Mouse (Mus musculus) limb, embryonic 15.5 days (tissue): ENCODE measurements at regions not wholly inside any gene's neighbourhood (a gene's known extent, or its start where the extent isn't known, plus 50 kb on each side); places are given as distances from the start of the nearest gene placed in this dataset.
A peak's percentile ranks its signal among the peaks of the same experiment; 100 is the strongest.

ENCODE experiments used
- ATAC-seq: fragments of 200-750 bp; cut with Nextera tagmentation; 2 replicates; pipeline ENCODE4 v1.8.0; 2017; ENCODE audit warnings: low read depth, moderate TSS enrichment; ENCODE audit not compliant: insufficient number of reproducible peaks, low FRiP score, low TSS enrichment
- H3K27ac ChIP-seq: fragments of 300-500 bp; sonication (generic); 2 replicates; pipeline ENCODE4 v1.5.1; 2015; ENCODE audit warnings: moderate library complexity, mild to moderate bottlenecking, inconsistent platforms
- H3K27me3 ChIP-seq: fragments of 300-500 bp; sonication (generic); 2 replicates; pipeline ENCODE4 v1.6.1; 2015; ENCODE audit warnings: inconsistent platforms
- H3K36me3 ChIP-seq: fragments of 300-500 bp; sonication (generic); 2 replicates; pipeline ENCODE4 v1.6.1; 2015; ENCODE audit warnings: inconsistent platforms
- H3K4me1 ChIP-seq: fragments of 300-500 bp; sonication (generic); 2 replicates; pipeline ENCODE4 v1.6.1; 2015; ENCODE audit warnings: inconsistent platforms
- H3K4me2 ChIP-seq: fragments of 300-500 bp; sonication (generic); 2 replicates; pipeline ENCODE4 v1.6.1; 2015; ENCODE audit warnings: mild to moderate bottlenecking, inconsistent platforms
- H3K4me3 ChIP-seq: fragments of 300-500 bp; sonication (generic); 2 replicates; pipeline ENCODE4 v1.5.1; 2015; ENCODE audit warnings: mild to moderate bottlenecking, inconsistent platforms
- H3K9ac ChIP-seq: fragments of 300-500 bp; sonication (generic); 2 replicates; pipeline ENCODE4 v1.6.1; 2015; ENCODE audit warnings: inconsistent platforms
- H3K9me3 ChIP-seq: fragments of 300-500 bp; sonication (generic); 2 replicates; pipeline ENCODE4 v1.6.1; 2016; ENCODE audit warnings: inconsistent platforms
- WGBS: fragments of 180-500 bp; shearing (Covaris S2); methylation state at CpG from one replicate; pipeline ENCODE4 v1.1.7; 2015; 5-methylcytosine and 5-hydroxymethylcytosine counted together

DNA sequence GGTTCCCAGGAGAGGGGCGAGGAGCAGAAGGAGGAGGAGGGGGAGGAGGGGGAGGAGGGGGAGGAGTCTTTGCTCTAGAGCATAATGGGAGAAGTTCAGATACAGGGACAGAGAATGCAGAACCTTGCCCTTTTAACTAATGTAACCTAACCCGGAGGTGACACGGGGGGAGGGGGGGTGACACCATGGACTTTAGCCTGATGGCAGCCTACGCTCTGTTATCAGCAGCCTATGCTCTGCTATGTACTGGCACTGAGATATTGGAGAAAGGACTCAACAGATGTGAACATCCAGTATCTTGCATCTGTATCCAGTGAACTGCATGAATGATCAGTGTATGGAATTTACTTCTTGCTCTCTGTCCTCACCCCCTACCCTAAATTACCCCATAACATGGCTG, 77.7 kb upstream of the S1pr1 start:
- Histone ChIP-seq H3K4me3 (no peak overlapping the region), H3K9me3 (no peaks in the 10 kb centered on the region), H3K27me3 (no peaks in the 10 kb centered on the region), H3K36me3 (no peaks in the 10 kb centered on the region), H3K27ac (no peak overlapping the region), H3K4me2 (no peak overlapping the region), H3K9ac (no peak overlapping the region), H3K4me1 (no peaks in the 10 kb centered on the region)
- WGBS: 72% methylated on average over 4 of the region's 4 CpGs
- no peak for ATAC-seq

DNA sequence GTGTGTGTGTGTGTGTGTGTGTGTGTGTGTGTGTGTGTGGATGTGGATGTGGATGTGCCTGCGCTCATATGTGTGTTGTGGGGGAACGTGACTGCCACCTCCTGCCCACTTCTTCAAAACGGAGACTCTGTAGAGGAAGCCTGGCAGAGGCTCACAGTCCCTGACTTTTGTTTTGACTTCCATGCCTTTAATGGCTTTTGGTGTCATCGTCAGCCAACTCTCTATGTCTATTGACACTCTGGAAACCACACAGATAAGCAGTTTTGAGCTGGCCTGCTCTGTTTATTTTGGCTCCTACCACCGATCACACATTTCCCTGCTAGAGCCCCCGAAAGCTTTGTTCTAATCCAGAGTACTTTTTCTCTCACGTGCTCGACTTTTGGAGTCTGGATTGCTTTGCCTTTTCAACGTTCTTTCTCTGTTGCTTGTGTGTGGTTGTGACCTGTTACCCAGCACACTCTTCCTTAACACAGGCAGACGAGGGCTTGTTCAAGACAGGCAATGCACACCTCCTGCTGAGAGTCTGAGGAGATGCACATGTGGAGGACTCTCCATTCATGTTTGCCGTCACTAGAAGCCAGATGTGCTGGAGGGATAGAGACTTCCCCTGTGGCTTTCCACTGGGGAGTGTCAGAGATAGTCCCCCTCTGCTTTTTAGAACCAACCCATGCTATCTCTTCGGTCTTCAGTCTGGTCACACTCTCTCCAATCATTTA, 78.6 kb upstream of the S1pr1 start:
- 0 out of 2 replicates have a peak, but pooled peaks have one; percentile 61 for ATAC-seq
- no peak overlapping the region for H3K27ac ChIP-seq
- H3K9me3 ChIP-seq: no peaks in the 10 kb centered on the region
- no peak overlapping the region for H3K9ac ChIP-seq
- 36% methylated on average over 12 of the region's 12 CpGs for WGBS
- H3K4me2 ChIP-seq: no peak overlapping the region
- H3K4me1 ChIP-seq: no peaks in the 10 kb centered on the region
- no peaks in the 10 kb centered on the region for H3K27me3 ChIP-seq
- no peak overlapping the region for H3K4me3 ChIP-seq
- no peaks in the 10 kb centered on the region for H3K36me3 ChIP-seq

DNA sequence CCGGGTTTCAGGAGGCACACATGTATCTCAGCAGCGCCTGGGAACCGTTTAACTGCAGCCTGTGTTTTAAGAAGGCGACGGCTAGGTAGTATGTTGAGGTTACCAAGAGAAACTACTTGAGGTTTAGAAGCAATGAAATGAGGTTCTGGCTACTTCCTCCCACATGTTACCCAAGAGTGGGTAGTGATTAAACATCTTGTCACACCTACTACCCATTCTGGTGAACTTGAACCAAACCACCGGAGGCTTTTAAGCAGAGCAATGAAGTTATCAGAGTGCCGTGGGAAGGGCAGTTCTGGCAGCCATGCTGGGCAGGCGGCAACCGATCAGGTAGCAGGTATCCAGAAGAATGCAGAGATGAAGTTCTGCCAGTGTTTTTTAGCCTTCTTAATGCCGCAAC, 84.5 kb upstream of the S1pr1 start:
- Histone ChIP-seq H3K9me3 (no peaks in the 10 kb centered on the region), H3K4me2 (no peak overlapping the region), H3K27me3 (no peaks in the 10 kb centered on the region), H3K4me3 (no peak overlapping the region), H3K36me3 (no peaks in the 10 kb centered on the region), H3K27ac (no peak overlapping the region), H3K9ac (no peak overlapping the region), H3K4me1 (no peaks in the 10 kb centered on the region)
- 81% methylated on average over 10 of the region's 10 CpGs for WGBS
- ATAC-seq: no peak

DNA sequence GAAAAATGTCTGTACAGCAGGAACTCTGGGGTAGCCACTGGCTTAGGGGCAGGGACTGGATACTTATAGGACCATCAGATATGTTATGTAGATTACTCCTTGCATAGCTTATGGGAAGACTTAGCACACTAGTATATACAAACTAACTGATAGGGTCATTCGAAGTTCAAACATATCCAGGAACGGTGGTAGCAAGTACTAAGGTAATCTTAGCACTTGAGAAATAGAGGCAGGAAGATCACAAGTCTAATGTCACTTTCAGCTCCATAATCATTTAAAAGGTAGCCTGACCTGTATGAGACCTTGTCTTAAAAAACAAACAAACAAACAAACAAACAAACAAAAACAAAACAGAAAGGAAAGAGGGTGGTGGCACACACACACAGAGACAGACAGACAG, 85.1 kb upstream of the S1pr1 start:
- ATAC-seq: no peak
- 76% methylated on average over 2 of the region's 2 CpGs for WGBS
- Histone ChIP-seq H3K4me3 (no peak overlapping the region), H3K27me3 (no peaks in the 10 kb centered on the region), H3K36me3 (no peaks in the 10 kb centered on the region), H3K9me3 (no peaks in the 10 kb centered on the region), H3K4me1 (no peaks in the 10 kb centered on the region), H3K9ac (no peak overlapping the region), H3K27ac (no peak overlapping the region), H3K4me2 (no peak overlapping the region)

DNA sequence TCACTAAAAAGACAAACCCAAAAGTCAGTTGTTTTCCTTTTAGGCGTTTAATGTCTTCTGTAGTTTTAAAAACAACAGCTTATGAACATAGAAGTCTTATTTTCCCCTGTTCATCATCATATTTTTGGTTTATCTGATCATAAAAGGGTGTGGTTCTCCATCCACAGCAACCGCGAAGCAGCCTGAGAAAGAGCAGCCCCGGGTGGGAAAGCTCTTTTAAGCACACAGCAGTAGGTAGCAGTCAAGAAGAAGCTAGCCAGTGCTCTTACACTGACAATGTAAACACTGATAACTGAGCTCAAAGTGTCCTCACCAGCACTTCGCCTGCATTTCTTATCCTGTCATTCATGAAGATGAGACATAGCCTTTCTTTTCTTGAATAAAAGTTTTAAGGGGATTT, 86.0 kb upstream of the S1pr1 start:
- Histone ChIP-seq H3K27me3 (no peaks in the 10 kb centered on the region), H3K36me3 (no peaks in the 10 kb centered on the region), H3K4me3 (no peak overlapping the region), H3K9ac (no peak overlapping the region), H3K27ac (no peak overlapping the region), H3K4me2 (no peak overlapping the region), H3K9me3 (no peaks in the 10 kb centered on the region), H3K4me1 (no peaks in the 10 kb centered on the region)
- no peak for ATAC-seq
- 48% methylated on average over 5 of the region's 5 CpGs for WGBS

DNA sequence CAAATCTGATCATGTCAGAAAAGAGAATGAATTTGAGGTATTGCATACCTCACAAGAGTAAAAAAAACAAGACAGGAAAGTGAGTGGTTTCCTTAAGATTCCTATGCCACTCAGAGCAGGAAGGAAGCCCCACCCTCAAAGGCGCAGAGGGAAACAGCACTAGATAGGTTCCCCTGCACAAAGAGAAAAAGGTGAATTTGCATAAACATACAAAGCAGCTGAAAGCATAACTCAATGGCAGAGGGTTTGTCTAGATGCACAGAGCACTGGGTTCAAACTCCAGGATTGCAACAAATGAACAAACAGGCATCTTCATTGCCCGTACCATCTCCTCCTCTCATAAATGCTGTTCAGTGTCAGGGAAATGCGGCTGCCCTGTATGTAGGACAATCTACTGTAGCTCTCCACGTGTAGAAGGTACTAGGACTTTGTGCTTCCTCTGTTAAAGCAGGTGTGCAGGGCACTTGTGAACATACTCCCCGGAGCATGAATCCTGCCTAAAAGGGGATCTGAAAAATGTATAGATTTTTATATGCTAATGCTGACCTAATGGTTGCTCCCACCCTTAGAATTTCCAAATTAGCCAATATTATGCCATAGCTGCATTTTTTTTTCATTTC, 85.9 kb upstream of the Dph5 start:
- Histone ChIP-seq H3K4me1 (no peaks in the 10 kb centered on the region), H3K9me3 (no peaks in the 10 kb centered on the region), H3K36me3 (no peaks in the 10 kb centered on the region), H3K9ac (no peak overlapping the region), H3K27ac (no peak overlapping the region), H3K27me3 (no peaks in the 10 kb centered on the region), H3K4me2 (no peak overlapping the region), H3K4me3 (no peak overlapping the region)
- WGBS: 81% methylated on average over 5 of the region's 5 CpGs
- ATAC-seq: no peak

DNA sequence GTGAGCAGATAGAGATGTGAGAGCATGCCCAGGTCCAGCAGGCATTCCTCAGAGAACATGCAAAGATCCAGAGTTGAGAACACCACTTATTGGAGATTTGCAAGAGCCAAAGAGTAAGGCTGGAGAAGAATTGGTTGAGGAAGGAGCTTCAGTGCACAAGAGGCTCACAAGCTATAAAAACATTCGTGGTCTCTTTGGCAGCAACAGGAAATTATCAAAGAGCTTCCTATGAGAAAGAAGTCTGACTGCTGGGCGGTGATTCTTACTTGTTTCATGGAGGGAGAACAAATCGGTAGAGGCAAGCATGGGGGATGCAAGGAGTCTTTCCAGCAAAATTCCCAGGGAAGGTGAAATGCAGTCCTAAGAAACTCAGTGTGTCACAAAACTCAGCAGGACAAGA, 83.0 kb upstream of the Dph5 start:
- no peak overlapping the region for H3K4me3 ChIP-seq
- no peaks in the 10 kb centered on the region for H3K36me3 ChIP-seq
- H3K27ac ChIP-seq: no peak overlapping the region
- no peaks in the 10 kb centered on the region for H3K27me3 ChIP-seq
- no peak overlapping the region for H3K9ac ChIP-seq
- no peak for ATAC-seq
- H3K4me2 ChIP-seq: no peak overlapping the region
- H3K4me1 ChIP-seq: no peaks in the 10 kb centered on the region
- WGBS: 62% methylated on average over 3 of the region's 3 CpGs
- no peaks in the 10 kb centered on the region for H3K9me3 ChIP-seq

DNA sequence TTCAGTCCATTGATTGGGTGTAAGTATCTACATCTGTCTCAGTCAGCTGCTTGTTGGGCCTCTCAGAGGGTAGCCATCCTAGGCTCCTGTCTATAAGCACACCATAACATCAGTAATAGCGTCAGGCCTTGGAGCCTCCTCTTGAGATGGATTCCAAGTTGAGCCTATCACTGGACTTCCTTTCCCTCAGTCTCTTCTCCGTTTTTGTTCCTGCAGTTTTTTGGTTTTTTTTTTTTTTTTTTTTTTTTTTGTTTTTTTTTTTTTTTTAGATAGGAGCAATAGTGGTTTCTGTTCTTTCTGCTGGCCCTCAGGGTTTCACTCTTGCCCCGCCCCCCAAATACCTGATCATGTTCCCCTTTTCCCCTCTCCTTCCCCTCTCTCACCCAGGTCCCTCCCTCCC, 80.6 kb upstream of the Dph5 start:
- Histone ChIP-seq H3K4me3 (no peak overlapping the region), H3K27ac (no peak overlapping the region), H3K9ac (no peak overlapping the region), H3K36me3 (no peaks in the 10 kb centered on the region), H3K4me1 (no peaks in the 10 kb centered on the region), H3K4me2 (no peak overlapping the region), H3K9me3 (no peaks in the 10 kb centered on the region), H3K27me3 (no peaks in the 10 kb centered on the region)
- WGBS: 88% methylated on average over 3 of the region's 3 CpGs
- no peak for ATAC-seq

DNA sequence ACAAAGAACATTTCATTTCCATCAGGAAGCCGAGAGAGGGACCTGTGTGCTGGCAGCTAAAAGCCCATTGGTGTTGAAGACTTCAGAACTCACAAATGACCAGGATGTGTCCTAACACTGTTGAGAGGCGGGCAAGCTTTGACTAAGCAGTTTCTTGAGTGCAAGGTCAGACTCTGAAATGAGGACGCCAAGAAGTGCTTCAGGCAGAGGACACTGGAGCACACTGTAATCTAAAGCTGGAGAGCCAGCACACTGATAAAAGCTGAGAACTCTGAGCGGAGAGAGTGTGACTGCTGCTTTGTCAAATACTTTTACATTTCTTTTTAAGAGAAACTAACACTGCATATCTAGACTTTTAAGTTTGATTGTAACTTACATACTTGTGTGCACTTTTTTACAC, 72.5 kb upstream of the Dph5 start:
- Histone ChIP-seq H3K4me3 (no peak overlapping the region), H3K27ac (peak overlapping the region; percentile 33; the same call in 1 of the 2 replicates), H3K36me3 (no peaks in the 10 kb centered on the region), H3K4me2 (no peak overlapping the region), H3K27me3 (no peaks in the 10 kb centered on the region), H3K9me3 (no peaks in the 10 kb centered on the region), H3K9ac (no peak overlapping the region), H3K4me1 (no peaks in the 10 kb centered on the region)
- WGBS: 59% methylated on average over 4 of the region's 4 CpGs
- no peak for ATAC-seq

DNA sequence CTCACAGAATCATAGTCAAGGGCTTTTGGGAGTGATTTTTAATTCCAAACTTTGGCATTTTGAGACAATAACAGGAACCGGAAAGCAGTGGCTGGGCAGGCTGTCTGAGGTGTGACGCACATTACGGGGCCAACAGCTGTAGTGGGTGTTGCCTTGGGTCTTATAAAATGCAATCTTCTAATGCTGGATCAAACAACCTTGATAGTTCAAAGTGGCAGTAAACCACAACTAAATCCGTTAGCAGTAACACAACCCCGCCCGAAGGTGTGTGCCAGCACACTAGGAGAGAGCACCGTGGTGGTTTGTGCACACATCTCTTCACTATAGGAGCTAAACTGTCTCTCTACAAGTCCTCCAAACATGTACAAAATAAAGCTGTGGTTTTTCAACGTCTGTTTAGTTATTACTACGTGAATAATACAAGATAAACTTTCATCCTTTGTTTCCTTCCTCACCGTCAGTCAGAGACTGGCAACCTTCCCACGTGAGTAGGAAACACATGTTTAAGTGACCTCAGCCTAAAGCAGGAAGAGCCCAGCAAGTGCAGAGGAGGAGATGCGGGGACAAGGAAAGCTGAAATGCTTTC, 72.0 kb upstream of the Dph5 start:
- Histone ChIP-seq H3K4me3 (no peak overlapping the region), H3K9ac (no peak overlapping the region), H3K36me3 (no peaks in the 10 kb centered on the region), H3K27me3 (no peaks in the 10 kb centered on the region), H3K9me3 (no peaks in the 10 kb centered on the region), H3K4me2 (0 out of 2 replicates have a peak overlapping the region, but pooled peaks have one; percentile 7), H3K27ac (peak overlapping the region; percentile 33; the same call in 1 of the 2 replicates), H3K4me1 (no peaks in the 10 kb centered on the region)
- ATAC-seq: no peak
- 32% methylated on average over 12 of the region's 12 CpGs for WGBS

DNA sequence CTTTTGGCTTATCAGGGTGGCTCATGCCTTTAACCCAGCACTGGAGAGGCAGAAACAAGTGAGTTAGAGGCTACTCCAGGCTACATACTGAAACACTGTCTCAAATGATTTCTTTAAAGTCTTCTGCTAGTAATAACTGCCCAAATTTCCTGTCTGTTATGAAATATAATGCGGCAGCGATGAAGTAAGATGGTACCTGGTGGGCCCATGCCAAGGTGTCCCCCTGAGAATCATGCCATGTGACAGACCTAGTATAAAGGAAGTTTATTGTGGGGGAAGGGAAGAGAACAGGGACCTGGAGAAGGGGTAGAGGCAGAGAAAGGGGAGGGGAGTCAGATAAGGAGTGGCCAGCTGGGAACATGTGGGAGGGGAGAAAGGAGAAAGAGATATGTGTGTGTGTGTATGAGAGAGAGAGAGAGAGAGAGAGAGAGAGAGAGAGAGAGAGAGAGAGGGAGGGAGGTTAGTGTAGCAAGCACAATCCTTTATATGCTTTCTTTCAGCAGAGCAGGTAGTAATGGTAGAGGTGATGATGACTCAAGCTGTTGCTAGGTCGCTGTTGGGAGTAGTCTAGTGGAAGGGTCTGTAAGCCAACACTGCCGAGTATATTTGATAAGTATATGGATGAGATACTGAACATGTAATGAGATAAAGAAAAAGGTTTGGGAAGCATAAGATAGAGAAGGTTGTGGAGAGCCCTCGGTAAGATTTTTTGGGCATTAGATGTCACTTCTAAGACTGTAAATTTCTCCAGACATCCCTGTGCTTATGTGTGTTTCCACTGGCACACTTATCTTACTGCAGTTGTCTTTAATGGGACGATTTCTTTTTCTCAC, 71.1 kb upstream of the Dph5 start:
- WGBS: 82% methylated on average over 6 of the region's 6 CpGs
- H3K9me3 ChIP-seq: no peaks in the 10 kb centered on the region
- no peak overlapping the region for H3K9ac ChIP-seq
- H3K36me3 ChIP-seq: no peaks in the 10 kb centered on the region
- ATAC-seq: no peak
- H3K27me3 ChIP-seq: no peaks in the 10 kb centered on the region
- H3K27ac ChIP-seq: 0 out of 2 replicates have a peak overlapping the region, but pooled peaks have one; percentile 0
- no peak overlapping the region for H3K4me2 ChIP-seq
- no peaks in the 10 kb centered on the region for H3K4me1 ChIP-seq
- no peak overlapping the region for H3K4me3 ChIP-seq

DNA sequence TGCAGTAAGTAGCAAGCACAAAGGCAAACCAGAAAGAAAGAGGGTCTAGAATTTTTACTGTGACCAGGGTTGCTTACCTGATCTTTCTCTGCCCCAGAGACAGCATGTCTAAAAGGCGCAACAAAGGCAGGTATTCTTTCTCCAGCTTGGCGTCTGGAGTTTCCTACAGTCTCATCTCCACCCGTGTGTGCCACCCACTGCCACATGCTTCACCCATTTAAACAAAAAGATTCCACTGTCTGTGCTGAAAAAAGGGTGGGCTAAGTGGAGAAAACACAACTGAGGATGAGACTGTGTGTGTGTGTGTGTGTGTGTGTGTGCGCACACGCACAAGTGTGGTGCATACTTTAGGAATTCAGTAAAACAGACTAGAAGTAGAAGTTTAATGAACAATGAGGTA, 69.9 kb upstream of the Dph5 start:
- no peak overlapping the region for H3K27ac ChIP-seq
- H3K36me3 ChIP-seq: no peaks in the 10 kb centered on the region
- no peaks in the 10 kb centered on the region for H3K27me3 ChIP-seq
- no peak overlapping the region for H3K4me2 ChIP-seq
- 90% methylated on average over 5 of the region's 5 CpGs for WGBS
- no peaks in the 10 kb centered on the region for H3K4me1 ChIP-seq
- ATAC-seq: no peak
- no peak overlapping the region for H3K4me3 ChIP-seq
- H3K9ac ChIP-seq: no peak overlapping the region
- H3K9me3 ChIP-seq: no peaks in the 10 kb centered on the region
